7 mouse cellular contexts compared by ENCODE assay signal in the genomic region with DNA sequence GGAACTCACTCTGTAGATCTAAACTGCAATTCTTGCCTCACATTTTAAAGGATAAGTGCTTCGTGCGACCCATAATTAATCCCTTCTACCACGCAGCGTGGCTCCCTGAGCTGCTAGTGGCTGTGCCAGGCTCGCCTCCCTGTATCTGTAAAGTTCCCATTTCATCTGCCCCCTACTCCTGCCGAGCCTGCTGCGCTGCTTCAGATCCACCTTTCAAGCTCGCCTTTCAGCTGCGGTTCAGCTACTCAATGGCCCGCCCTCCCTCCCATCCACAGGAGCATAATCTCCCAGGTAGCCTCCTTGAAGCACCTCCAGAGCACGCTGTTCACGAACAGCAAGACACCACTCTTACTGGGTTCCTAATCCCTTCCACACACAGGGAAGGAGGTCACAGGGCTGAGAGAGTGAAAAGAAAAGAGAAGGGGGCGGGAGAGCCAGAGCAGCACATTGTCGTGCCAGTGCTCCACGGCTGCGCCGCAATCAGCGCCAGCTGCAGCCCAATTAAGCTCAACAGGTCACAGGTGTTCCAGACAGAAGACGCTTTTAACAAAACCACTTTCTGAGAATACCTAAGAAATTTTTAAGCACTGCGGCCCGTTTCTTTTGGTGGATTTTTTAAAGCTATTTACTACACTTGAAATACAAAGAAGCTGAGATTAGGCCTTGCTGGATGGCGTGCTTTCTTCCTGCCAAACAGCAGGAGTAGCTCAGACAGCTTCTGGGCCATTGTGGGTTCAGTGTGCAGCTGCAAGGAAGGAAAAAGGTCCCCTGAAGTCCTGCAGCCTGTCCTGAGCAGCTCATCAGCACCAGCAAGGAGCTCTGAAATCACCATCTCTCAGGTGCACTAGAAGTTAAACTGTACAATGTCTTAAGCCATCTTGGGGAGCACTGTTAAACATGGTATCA.
DNase-seq lines count a peak whose midpoint lies in the region; ATAC-seq and TF ChIP-seq lines count a peak whose summit lies in the region.

No protein-coding gene starts in this region.

- no peaks in the 10 kb centered on the region for H3K27me3 ChIP-seq in thymus, adult 2 months (ENCODE audit: control insufficient read depth, insufficient read depth, low read length)
- H3K27me3 ChIP-seq in forebrain, embryonic 11.5 days (ENCODE audit: control insufficient read depth, insufficient read depth, low read length), result no peaks in the 10 kb centered on the region
- H3K27me3 ChIP-seq in limb, embryonic 12.5 days, result no peaks in the 10 kb centered on the region

- no peak overlapping the region for H3K4me3 ChIP-seq in thymus, adult 2 months (ENCODE audit: control insufficient read depth, insufficient read depth, low read length)
- no peak overlapping the region; the same call in 1 of the 2 replicates for H3K4me3 ChIP-seq in forebrain, embryonic 11.5 days (ENCODE audit: low read depth, low read length)
- H3K4me3 ChIP-seq in limb, embryonic 12.5 days (replicated peaks), result no peak overlapping the region

- no peak overlapping the region for H3K27ac ChIP-seq in thymus, adult 2 months (ENCODE audit: control insufficient read depth, insufficient read depth, low read length)
- H3K27ac ChIP-seq in forebrain, embryonic 11.5 days (ENCODE audit: low read depth, low read length), result peak overlapping the region; percentile 84
- peak overlapping the region; percentile 72 for H3K27ac ChIP-seq in limb, embryonic 12.5 days

- WGBS in thymus, adult 2 months, result 95% methylated on average over 22 of the region's 22 CpGs
- 7% methylated on average over 22 of the region's 22 CpGs for WGBS in forebrain, embryonic 11.5 days
- 26% methylated on average over 22 of the region's 22 CpGs for WGBS in limb, embryonic 12.5 days

- peak; percentile 95 for ATAC-seq in forebrain, embryonic 11.5 days (replicated peaks; ENCODE audit: low FRiP score)
- ATAC-seq in limb, embryonic 12.5 days (ENCODE audit: insufficient number of reproducible peaks, insufficient read depth, low FRiP score, low TSS enrichment, low read depth), result no peak
- no peak for ATAC-seq in megakaryocyte progenitor cell, adult 5-6 weeks (replicated peaks; ENCODE audit: poor library complexity)

- H3K9ac ChIP-seq in forebrain, embryonic 11.5 days (ENCODE audit: low read length), result peak overlapping the region; percentile 32; the same call in 1 of the 2 replicates
- H3K9ac ChIP-seq in limb, embryonic 12.5 days (replicated peaks), result no peak overlapping the region

- DNase-seq in thymus, postnatal 0 days (ENCODE audit: low spot score), result peak; percentile 29
- DNase-seq in thymus, adult 2 months, result no peak
- peak; percentile 78 for DNase-seq in forebrain, embryonic 11.5 days (ENCODE audit: low spot score)
- DNase-seq in gastrocnemius, adult 18-20 months (ENCODE audit: low spot score), result no peak
- DNase-seq in urinary bladder, postnatal 36 days (ENCODE audit: low spot score in 2 of 2), result no peak

- H3K9me3 ChIP-seq in forebrain, embryonic 11.5 days (ENCODE audit: control insufficient read depth, low read length), result no peaks in the 10 kb centered on the region
- no peaks in the 10 kb centered on the region for H3K9me3 ChIP-seq in limb, embryonic 12.5 days

- peaks cover 2% of the 10 kb centered on the region; the same call in 1 of the 2 replicates for H3K4me1 ChIP-seq in thymus, adult 2 months (replicated peaks; ENCODE audit: control insufficient read depth, insufficient read depth, low read length)
- peaks cover 7% of the 10 kb centered on the region for H3K4me1 ChIP-seq in forebrain, embryonic 11.5 days (replicated peaks; ENCODE audit: control insufficient read depth, insufficient read depth, low read length)
- peaks cover 26% of the 10 kb centered on the region for H3K4me1 ChIP-seq in limb, embryonic 12.5 days (replicated peaks)

- H3K36me3 ChIP-seq in thymus, adult 2 months (ENCODE audit: control insufficient read depth, insufficient read depth, low read length), result no peaks in the 10 kb centered on the region
- no peaks in the 10 kb centered on the region for H3K36me3 ChIP-seq in forebrain, embryonic 11.5 days (ENCODE audit: control insufficient read depth, insufficient read depth, low read length)
- no peaks in the 10 kb centered on the region for H3K36me3 ChIP-seq in limb, embryonic 12.5 days

- H3K4me2 ChIP-seq in forebrain, embryonic 11.5 days (ENCODE audit: low read depth, low read length, severe bottlenecking), result peak overlapping the region; percentile 42
- peak overlapping the region; percentile 46 for H3K4me2 ChIP-seq in limb, embryonic 12.5 days

- TF ChIP-seq POLR2A in thymus, adult 2 months (IDR thresholded peaks at IDR 0.05; ENCODE audit: control insufficient read depth, extremely low read depth, insufficient read depth, low read length, poor library complexity), result no peak

- TF ChIP-seq CTCF in thymus, adult 2 months (IDR thresholded peaks at IDR 0.05; ENCODE audit: borderline replicate concordance, control insufficient read depth, extremely low read depth, insufficient read depth, low read length, poor library complexity), result no peak

Comparison
In these comparisons a context has a peak if more than half of its experiments do, and no peak if none do; other contexts are left out.
1. DNase-seq: peak in thymus, postnatal 0 days (single experiment) and forebrain, embryonic 11.5 days (single experiment); none in thymus, adult 2 months (single experiment), gastrocnemius, adult 18-20 months (single experiment) and urinary bladder, postnatal 36 days (0 of 2).